Mouse (Mus musculus): ENCODE data around the gene Olfr924. TPM values are rescaled to one million over a fixed set of nuclear protein-coding genes. Genes with fewer than 3 reads are reported as not detected.

Olfr924 gene
- polyA plus RNA-seq (2015; fragmentation: Nextera tagmentation; extraction: Ambion mirVana) = not detected in 2 replicates

GRCm38 (mm10) chr9:38844149-38844548, at the start of gene Olfr924:
Gene Olfr924, plus strand, starts transcription at chr9:38844449.

GRCm38 (mm10) chr9:38814314-38814713, 29.9 kb upstream of the Olfr924 start, which contains the start of gene Olfr922:
Gene Olfr922, plus strand, starts transcription at chr9:38814614.

GRCm38 (mm10) chr9:38826245-38826644, 18.0 kb upstream of the Olfr924 start, which contains the start of gene Olfr923:
Gene Olfr923, plus strand, starts transcription at chr9:38826545.

GRCm38 (mm10) chr9:38854760-38855159, 10.5 kb downstream of the Olfr924 start, which contains the start of gene Olfr26:
Gene Olfr26, plus strand, starts transcription at chr9:38855060.

GRCm38 (mm10) chr9:38876826-38877225, 32.6 kb downstream of the Olfr924 start, which contains the start of gene Olfr926:
Gene Olfr926, plus strand, starts transcription at chr9:38877126.

Other genes starting within 250 kb of the Olfr924 start
- not detected in 2 replicates for gene Olfr914, start 239.3 kb upstream of the Olfr924 start, polyA plus RNA-seq (2015; fragmentation: Nextera tagmentation; extraction: Ambion mirVana)
- not detected in 2 replicates for gene Olfr916, start 184.6 kb upstream of the Olfr924 start, polyA plus RNA-seq (2015; fragmentation: Nextera tagmentation; extraction: Ambion mirVana)
- not detected in 2 replicates for gene Olfr917, start 178.6 kb upstream of the Olfr924 start, polyA plus RNA-seq (2015; fragmentation: Nextera tagmentation; extraction: Ambion mirVana)
- not detected in 2 replicates for gene Olfr918, start 169.8 kb upstream of the Olfr924 start, polyA plus RNA-seq (2015; fragmentation: Nextera tagmentation; extraction: Ambion mirVana)
- not detected in 2 replicates for gene Olfr919, start 140.8 kb upstream of the Olfr924 start, polyA plus RNA-seq (2015; fragmentation: Nextera tagmentation; extraction: Ambion mirVana)
- 30.6 and 30.8 TPM in 2 replicates for gene Vwa5a, start 126.2 kb upstream of the Olfr924 start, polyA plus RNA-seq (2015; fragmentation: Nextera tagmentation; extraction: Ambion mirVana)
- gene Olfr920, start 92.2 kb upstream of the Olfr924 start, polyA plus RNA-seq (2015; fragmentation: Nextera tagmentation; extraction: Ambion mirVana) = 0.02 and 0.06 TPM in 2 replicates
- gene Olfr921, start 71.4 kb upstream of the Olfr924 start, polyA plus RNA-seq (2015; fragmentation: Nextera tagmentation; extraction: Ambion mirVana) = not detected in 2 replicates
- not detected in 2 replicates for gene Olfr922, start 29.8 kb upstream of the Olfr924 start, polyA plus RNA-seq (2015; fragmentation: Nextera tagmentation; extraction: Ambion mirVana)
- gene Olfr923, start 17.9 kb upstream of the Olfr924 start, polyA plus RNA-seq (2015; fragmentation: Nextera tagmentation; extraction: Ambion mirVana) = not detected in 2 replicates
- gene Olfr26, start 10.6 kb downstream of the Olfr924 start, polyA plus RNA-seq (2015; fragmentation: Nextera tagmentation; extraction: Ambion mirVana) = not detected in 2 replicates
- gene Olfr926, start 32.7 kb downstream of the Olfr924 start, polyA plus RNA-seq (2015; fragmentation: Nextera tagmentation; extraction: Ambion mirVana) = not detected in 2 replicates
- gene Olfr930, start 85.4 kb downstream of the Olfr924 start, polyA plus RNA-seq (2015; fragmentation: Nextera tagmentation; extraction: Ambion mirVana) = not detected in 2 replicates
- gene Olfr933, start 127.9 kb downstream of the Olfr924 start, polyA plus RNA-seq (2015; fragmentation: Nextera tagmentation; extraction: Ambion mirVana) = not detected in 2 replicates
- not detected in 2 replicates for gene Olfr934, start 143.9 kb downstream of the Olfr924 start, polyA plus RNA-seq (2015; fragmentation: Nextera tagmentation; extraction: Ambion mirVana)
- gene Olfr935, start 155.2 kb downstream of the Olfr924 start, polyA plus RNA-seq (2015; fragmentation: Nextera tagmentation; extraction: Ambion mirVana) = not detected in 2 replicates
- not detected in 2 replicates for gene Olfr146, start 178.9 kb downstream of the Olfr924 start, polyA plus RNA-seq (2015; fragmentation: Nextera tagmentation; extraction: Ambion mirVana)
- not detected in 2 replicates for gene Olfr937, start 220.5 kb downstream of the Olfr924 start, polyA plus RNA-seq (2015; fragmentation: Nextera tagmentation; extraction: Ambion mirVana)
- not detected in 2 replicates for gene Olfr938, start 234.4 kb downstream of the Olfr924 start, polyA plus RNA-seq (2015; fragmentation: Nextera tagmentation; extraction: Ambion mirVana)